ENCODE assay signal across 11 mouse cellular contexts in genomic region chr6:114283927-114284703, GRCm38 (mm10). TPM values are rescaled to one million over a fixed set of nuclear protein-coding genes. Genes with fewer than 3 reads are reported as not detected.
DNase-seq lines count a peak whose midpoint lies in the region; ATAC-seq and TF ChIP-seq lines count a peak whose summit lies in the region.
"Had no signal": no experiment of that assay in that cellular context is flagged by ENCODE, and none has a peak within 500 bp of the region (broad histone marks: within the 10 kb centered on the region; RNA-seq: fewer than 3 reads in every experiment).

No protein-coding gene starts in this region.

- intact Hi-C loops in heart, postnatal 25 days (cut with DNase I): no loop called here

- ATAC-seq in hindbrain, embryonic 14.5 days (ENCODE audit: low FRiP score): no peak
- ATAC-seq in midbrain, embryonic 12.5 days (ENCODE audit: low FRiP score, low read depth): no peak
- no peak for ATAC-seq in heart, embryonic 12.5 days (ENCODE audit: insufficient number of reproducible peaks, low FRiP score)

- H3K4me3 ChIP-seq in E14TG2a.4 (replicated peaks; ENCODE audit: low read length): peak overlapping the region; percentile 78
- peak overlapping the region; percentile 82 for H3K4me3 ChIP-seq in hindbrain, embryonic 14.5 days (replicated peaks; ENCODE audit: low read length)
- peak overlapping the region; percentile 64 for H3K4me3 ChIP-seq in midbrain, embryonic 12.5 days
- H3K4me3 ChIP-seq in heart, embryonic 12.5 days: no peak overlapping the region

- H3K27me3 ChIP-seq in E14TG2a.4 (ENCODE audit: insufficient read depth, low read length): peaks cover 68% of the 10 kb centered on the region
- 0 out of 2 replicates have a peak, but pooled peaks cover 7% of the 10 kb centered on the region for H3K27me3 ChIP-seq in hindbrain, embryonic 14.5 days (ENCODE audit: control insufficient read depth, insufficient read depth, low read length)
- peaks cover 85% of the 10 kb centered on the region for H3K27me3 ChIP-seq in midbrain, embryonic 12.5 days
- peaks cover 94% of the 10 kb centered on the region for H3K27me3 ChIP-seq in heart, embryonic 12.5 days (replicated peaks)

- H3K4me2 ChIP-seq in hindbrain, embryonic 14.5 days (replicated peaks): peak overlapping the region; percentile 55
- peak overlapping the region; percentile 59 for H3K4me2 ChIP-seq in midbrain, embryonic 12.5 days (replicated peaks)
- no peak overlapping the region for H3K4me2 ChIP-seq in heart, embryonic 12.5 days

- peak overlapping the region; percentile 84 for H3K27ac ChIP-seq in hindbrain, embryonic 14.5 days
- peak overlapping the region; percentile 72 for H3K27ac ChIP-seq in midbrain, embryonic 12.5 days (replicated peaks)
- no peak overlapping the region for H3K27ac ChIP-seq in heart, embryonic 12.5 days (ENCODE audit: poor library complexity, severe bottlenecking)

- peak overlapping the region; percentile 92 for H3K9ac ChIP-seq in hindbrain, embryonic 14.5 days
- H3K9ac ChIP-seq in midbrain, embryonic 12.5 days (replicated peaks): peak overlapping the region; percentile 79
- H3K9ac ChIP-seq in heart, embryonic 12.5 days: no peak overlapping the region

- DNase-seq in brain, embryonic 14.5 days (ENCODE audit: low read depth): peak; percentile 66
- DNase-seq in hindbrain, embryonic 14.5 days (ENCODE audit: low spot score): no peak
- DNase-seq in heart, postnatal 25 days (ENCODE audit: low spot score): no peak
- DNase-seq in kidney, postnatal 10 days: no peak

- no peaks in the 10 kb centered on the region for H3K36me3 ChIP-seq in E14TG2a.4 (ENCODE audit: insufficient read depth, low read length)
- no peaks in the 10 kb centered on the region for H3K36me3 ChIP-seq in hindbrain, embryonic 14.5 days (replicated peaks; ENCODE audit: control insufficient read depth, insufficient read depth)
- no peaks in the 10 kb centered on the region for H3K36me3 ChIP-seq in midbrain, embryonic 12.5 days
- H3K36me3 ChIP-seq in heart, embryonic 12.5 days: no peaks in the 10 kb centered on the region

- H3K9me3 ChIP-seq in E14TG2a.4 (ENCODE audit: low read length): no peaks in the 10 kb centered on the region
- H3K9me3 ChIP-seq in hindbrain, embryonic 14.5 days (ENCODE audit: control insufficient read depth, low read length): no peaks in the 10 kb centered on the region
- no peaks in the 10 kb centered on the region for H3K9me3 ChIP-seq in midbrain, embryonic 12.5 days
- no peaks in the 10 kb centered on the region; the same call in 1 of the 2 replicates for H3K9me3 ChIP-seq in heart, embryonic 12.5 days (replicated peaks)

- peaks cover 47% of the 10 kb centered on the region for H3K4me1 ChIP-seq in E14TG2a.4 (replicated peaks; ENCODE audit: low read depth, low read length)
- H3K4me1 ChIP-seq in hindbrain, embryonic 14.5 days (replicated peaks; ENCODE audit: control insufficient read depth, insufficient read depth, low read length): peaks cover 61% of the 10 kb centered on the region
- H3K4me1 ChIP-seq in midbrain, embryonic 12.5 days: peaks cover 53% of the 10 kb centered on the region
- peaks cover 6% of the 10 kb centered on the region; the same call in 1 of the 2 replicates for H3K4me1 ChIP-seq in heart, embryonic 12.5 days (replicated peaks)

- WGBS in hindbrain, embryonic 14.5 days: 40% methylated on average over 10 of the region's 10 CpGs
- WGBS in midbrain, embryonic 12.5 days: 41% methylated on average over 10 of the region's 10 CpGs
- 53% methylated on average over 10 of the region's 10 CpGs for WGBS in heart, embryonic 12.5 days

- no peak for TF ChIP-seq CTCF in E14TG2a.4 (conservative IDR thresholded peaks at IDR 0.05; ENCODE audit: low read length)
- no peak for TF ChIP-seq CTCF in brain, embryonic 14.5 days (IDR thresholded peaks at IDR 0.05; ENCODE audit: borderline replicate concordance, extremely low read depth, insufficient read depth, insufficient read length)

- TF ChIP-seq POLR2A in brain, embryonic 14.5 days (IDR thresholded peaks at IDR 0.05; ENCODE audit: borderline replicate concordance, extremely low read depth, insufficient read depth, insufficient read length, poor library complexity, severe bottlenecking): no peak

RNA-seq across cellular contexts. Expression of gene Slc6a1, which starts 1.7 kb away (rescaled TPM):
- polyA plus RNA-seq in brain, embryonic 14.5 days (2012; rRNA removed): 210 and 269 TPM in 2 replicates
- 135 and 154 TPM in 2 replicates for polyA plus RNA-seq in hindbrain, embryonic 14.5 days (2014; fragmentation: Nextera tagmentation; extraction: Ambion mirVana)
- polyA plus RNA-seq in midbrain, embryonic 12.5 days (2016; fragmentation: Nextera tagmentation; extraction: Ambion mirVana): 41.8 and 45.3 TPM in 2 replicates
- polyA plus RNA-seq in heart, embryonic 12.5 days (2016; fragmentation: Nextera tagmentation; extraction: Ambion mirVana): 0.05 and 0.17 TPM in 2 replicates
- under 1 TPM in 1 of 2 experiments, not detected in 1; 0.06 TPM for total RNA-seq in heart, postnatal 25 days (2021)
- total RNA-seq: liver, adult 2 months; MEL had no signal
- polyA plus RNA-seq: intestine, embryonic 14.5 days; stomach, embryonic 14.5 days had no signal

Comparison
In these comparisons a context has a peak if more than half of its experiments do, and no peak if none do; other contexts are left out.
1. RNA of gene Slc6a1, which starts 1.7 kb away (polyA plus RNA-seq): 210 to 269 TPM in brain, embryonic 14.5 days, 135 to 154 TPM in hindbrain, embryonic 14.5 days and 41.8 to 45.3 TPM in midbrain, embryonic 12.5 days; 0.05 to 0.17 TPM in heart, embryonic 12.5 days; every median in the first group is over 10 times any median in the second.